Mouse (Mus musculus) ES-E14 (cell line): ENCODE data around the gene Slc9a7.

Experiments used
- HCFC1 ChIP-seq: IDR thresholded peaks from 2 replicates; pipeline ENCODE4 v1.6.1; 2012; ENCODE audit warnings: low read length, inconsistent platforms, borderline replicate concordance; ENCODE audit not compliant: insufficient read depth
- ZNF384 ChIP-seq: IDR thresholded peaks from 2 replicates; pipeline ENCODE4 v1.6.1; 2012; ENCODE audit warnings: low read depth, low read length, inconsistent platforms

DNA sequence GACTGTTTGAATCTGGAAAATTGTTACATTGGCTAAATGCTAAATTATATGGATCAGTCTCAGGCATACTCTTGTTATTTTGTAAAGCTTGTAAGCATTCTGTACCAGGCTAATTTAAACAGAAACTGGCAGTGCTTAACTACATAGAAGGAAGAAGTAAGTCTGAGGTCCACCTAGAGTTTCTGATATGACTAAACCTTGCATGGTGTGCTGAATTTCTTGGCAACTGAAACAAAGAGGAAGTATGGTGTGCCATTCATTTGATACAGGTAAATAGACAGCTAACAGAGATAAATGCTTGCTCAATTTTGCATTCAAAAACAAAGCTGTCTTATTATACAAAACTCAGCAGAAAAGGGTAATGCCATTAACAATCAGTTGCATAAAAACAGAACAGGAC, 63.5 kb downstream of the Slc9a7 start:
- TF ChIP-seq ZNF384 (no peak), HCFC1 (no peak)
